In genomic region chr2:27316167-27316566, GRCm38 (mm10) we compare ENCODE assay signal across 14 mouse cellular contexts.
"Had no signal": no experiment of that assay in that cellular context is flagged by ENCODE, and none has a peak within 500 bp of the region (broad histone marks: within the 10 kb centered on the region; RNA-seq: fewer than 3 reads in every experiment).

No protein-coding gene starts in this region.

- H3K9ac ChIP-seq: lung, embryonic 14.5 days; midbrain, embryonic 13.5 days; midbrain, embryonic 15.5 days; neural tube, embryonic 12.5 days; stomach, embryonic 15.5 days had no signal

- H3K27ac ChIP-seq: midbrain, embryonic 15.5 days; neural tube, embryonic 12.5 days; stomach, embryonic 15.5 days; stomach, postnatal 0 days had no signal

- ATAC-seq: midbrain, embryonic 13.5 days; midbrain, embryonic 15.5 days had no signal

- H3K4me2 ChIP-seq: lung, embryonic 14.5 days; midbrain, embryonic 11.5 days; midbrain, embryonic 13.5 days; midbrain, embryonic 15.5 days; neural tube, embryonic 12.5 days; stomach, embryonic 15.5 days had no signal

- H3K9me3 ChIP-seq: midbrain, embryonic 13.5 days; midbrain, embryonic 15.5 days; neural tube, embryonic 12.5 days; stomach, embryonic 15.5 days had no signal

- H3K36me3 ChIP-seq: midbrain, embryonic 15.5 days; neural tube, embryonic 12.5 days; stomach, embryonic 15.5 days had no signal

- H3K4me3 ChIP-seq: midbrain, embryonic 13.5 days; midbrain, embryonic 15.5 days; neural tube, embryonic 12.5 days; stomach, embryonic 15.5 days had no signal

- H3K27me3 ChIP-seq: midbrain, embryonic 13.5 days; midbrain, embryonic 15.5 days; neural tube, embryonic 12.5 days; stomach, embryonic 15.5 days had no signal

- DNase-seq: lung, adult 18-20 months; lung, embryonic 14.5 days; lung, postnatal 10 days; lung, postnatal 4 days; right cerebral cortex, postnatal 14 days; thymus, adult 2 months; thymus, postnatal 25 days; thymus, postnatal 4 days had no signal
